Mouse (Mus musculus) intestine, embryonic 15.5 days (tissue): Measurements from ENCODE around the gene Slc26a6. TPM values are rescaled to one million over a fixed set of nuclear protein-coding genes. Genes with fewer than 3 reads are reported as not detected.

Experiments used
- ATAC-seq: fragments of 200-750 bp; cut with Nextera tagmentation; 2 replicates; pipeline ENCODE4 v1.8.0; 2017; ENCODE audit warnings: moderate TSS enrichment, moderate library complexity
- H3K27ac ChIP-seq: fragments of 300-500 bp; sonication (generic); 2 replicates; pipeline ENCODE4 v1.5.1; 2015; ENCODE audit warnings: mild to moderate bottlenecking, inconsistent platforms
- H3K27me3 ChIP-seq: fragments of 300-500 bp; sonication (generic); replicated peaks from 2 replicates; pipeline ENCODE4 v1.6.1; 2015; ENCODE audit warnings: inconsistent platforms
- H3K36me3 ChIP-seq: fragments of 300-500 bp; sonication (generic); 2 replicates; pipeline ENCODE4 v1.6.1; 2015; ENCODE audit warnings: inconsistent platforms
- H3K4me1 ChIP-seq: fragments of 300-500 bp; sonication (generic); replicated peaks from 2 replicates; pipeline ENCODE4 v1.6.1; 2015; ENCODE audit warnings: inconsistent platforms
- H3K4me2 ChIP-seq: fragments of 300-500 bp; sonication (generic); replicated peaks from 2 replicates; pipeline ENCODE4 v1.6.1; 2015; ENCODE audit warnings: mild to moderate bottlenecking, inconsistent platforms
- H3K4me3 ChIP-seq: fragments of 300-500 bp; sonication (generic); replicated peaks from 2 replicates; pipeline ENCODE4 v1.5.1; 2015; ENCODE audit warnings: inconsistent platforms
- H3K9ac ChIP-seq: fragments of 300-500 bp; sonication (generic); 2 replicates; pipeline ENCODE4 v1.6.1; 2015; ENCODE audit warnings: inconsistent platforms
- H3K9me3 ChIP-seq: fragments of 300-500 bp; sonication (generic); 2 replicates; pipeline ENCODE4 v1.6.1; 2016; ENCODE audit warnings: inconsistent platforms
- WGBS: fragments of 180-500 bp; shearing (Covaris S2); methylation state at CpG from one replicate; pipeline ENCODE4 v1.1.7; 2015; 5-methylcytosine and 5-hydroxymethylcytosine counted together
- polyA plus RNA-seq: library from polyadenylated mRNA; unstranded; fragments of >200 nt; fragmentation: Nextera tagmentation; extraction: Ambion mirVana; gene quantifications from 2 replicates; pipeline ENCODE4 v1.2.1, GENCODE M21; 2015

Slc26a6 gene
- polyA plus RNA-seq, 1 experiment from 2014 or later = 36.1 TPM

GRCm38 (mm10) chr9:108824144-108824685 lies 28.9 kb upstream of the Slc26a6 start:
- 5% methylated on average over 25 of the region's 25 CpGs for WGBS
- Histone ChIP-seq H3K4me3 (no peak overlapping the region; the same call in 1 of the 2 replicates), H3K36me3 (no peaks in the 10 kb centered on the region), H3K4me1 (peaks cover 15% of the 10 kb centered on the region), H3K9me3 (no peaks in the 10 kb centered on the region), H3K27me3 (peaks cover 62% of the 10 kb centered on the region), H3K9ac (no peak overlapping the region), H3K4me2 (no peak overlapping the region), H3K27ac (no peak overlapping the region)
- no peak for ATAC-seq

DNA sequence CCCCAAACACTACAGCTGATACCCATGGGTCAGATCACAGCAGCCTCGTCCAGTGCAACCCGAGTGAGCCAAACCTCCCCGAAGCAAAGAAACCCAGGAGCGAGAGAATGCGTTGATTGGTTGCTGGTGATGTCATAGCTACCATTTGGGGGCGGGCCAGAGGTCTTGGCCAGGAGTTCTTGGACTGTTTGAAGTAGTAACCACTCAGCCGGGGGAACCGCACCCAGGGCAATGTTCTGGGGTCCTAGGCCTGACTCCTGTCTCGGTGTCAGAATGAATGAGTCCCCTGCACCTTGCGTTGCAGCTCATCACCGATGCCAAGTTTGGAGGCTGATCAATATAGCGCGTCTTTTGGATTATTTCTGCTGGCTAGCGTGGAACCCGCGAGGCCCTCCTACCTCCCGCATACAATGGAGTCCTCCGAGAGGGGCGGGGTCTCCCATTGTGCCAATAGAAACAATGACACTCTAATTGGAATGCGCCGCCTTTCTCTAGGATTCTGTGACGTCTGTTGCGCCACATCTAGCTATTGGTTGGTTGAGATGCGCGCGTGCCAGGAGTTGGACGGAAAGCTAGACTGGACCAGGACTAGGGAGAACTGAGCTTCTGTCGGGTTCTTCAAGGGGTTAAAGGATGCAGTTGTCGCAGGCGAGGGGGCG lies 28.2 kb upstream of the Slc26a6 start:
- Histone ChIP-seq H3K4me1 (peaks cover 15% of the 10 kb centered on the region), H3K27ac (no peak overlapping the region), H3K36me3 (no peaks in the 10 kb centered on the region), H3K27me3 (peaks cover 68% of the 10 kb centered on the region), H3K4me3 (no peak overlapping the region), H3K9ac (no peak overlapping the region), H3K9me3 (no peaks in the 10 kb centered on the region), H3K4me2 (no peak overlapping the region; the same call in 1 of the 2 replicates)
- peak; percentile 43 for ATAC-seq
- WGBS = 1% methylated on average over 31 of the region's 31 CpGs

GRCm38 (mm10) chr9:108825820-108826699 lies 27.0 kb upstream of the Slc26a6 start, which contains the start of gene Celsr3:
Gene Celsr3 (plus strand): TSS chr9:108826320.
- Histone ChIP-seq H3K4me2 (peak within 1 kb of the TSS; percentile 92), H3K36me3 (no peaks in the 10 kb centered on the region), H3K4me3 (peak within 1 kb of the TSS; percentile 42), H3K9ac (0 out of 2 replicates have a peak within 1 kb of the TSS, but pooled peaks have one; percentile 13), H3K27ac (no peak within 1 kb of the TSS), H3K27me3 (peaks cover 75% of the 10 kb centered on the region), H3K9me3 (no peaks in the 10 kb centered on the region), H3K4me1 (peaks cover 15% of the 10 kb centered on the region)
- WGBS = 3% methylated on average over 61 of the region's 70 CpGs
- ATAC-seq = peak; percentile 52

GRCm38 (mm10) chr9:108826700-108827340 lies 26.3 kb upstream of the Slc26a6 start:
- Histone ChIP-seq H3K27ac (no peak overlapping the region), H3K9ac (0 out of 2 replicates have a peak overlapping the region, but pooled peaks have one; percentile 13), H3K4me1 (peaks cover 22% of the 10 kb centered on the region), H3K4me2 (peak overlapping the region; percentile 92), H3K36me3 (no peaks in the 10 kb centered on the region), H3K9me3 (no peaks in the 10 kb centered on the region), H3K4me3 (peak overlapping the region; percentile 42), H3K27me3 (peaks cover 83% of the 10 kb centered on the region)
- 3% methylated on average over 39 of the region's 39 CpGs for WGBS
- ATAC-seq = peak; percentile 70

- H3K4me3 ChIP-seq = peak overlapping the region; percentile 42
- peak overlapping the region; percentile 92 for H3K4me2 ChIP-seq
- peaks cover 86% of the 10 kb centered on the region for H3K27me3 ChIP-seq
- no peaks in the 10 kb centered on the region for H3K36me3 ChIP-seq
- 9% methylated on average over 34 of the region's 34 CpGs for WGBS
- no peak for ATAC-seq
- H3K4me1 ChIP-seq = peaks cover 25% of the 10 kb centered on the region
- 0 out of 2 replicates have a peak overlapping the region, but pooled peaks have one; percentile 13 for H3K9ac ChIP-seq
- no peaks in the 10 kb centered on the region for H3K9me3 ChIP-seq
- no peak overlapping the region for H3K27ac ChIP-seq
Observed at GRCm38 (mm10) chr9:108827454-108827853, 25.6 kb upstream of the Slc26a6 start.

- Histone ChIP-seq H3K4me3 (peak overlapping the region; percentile 42; the same call in 1 of the 2 replicates), H3K9me3 (no peaks in the 10 kb centered on the region), H3K9ac (no peak overlapping the region), H3K27me3 (peaks cover 90% of the 10 kb centered on the region), H3K4me1 (peaks cover 29% of the 10 kb centered on the region), H3K36me3 (no peaks in the 10 kb centered on the region), H3K4me2 (peak overlapping the region; percentile 92), H3K27ac (no peak overlapping the region)
- no peak for ATAC-seq
- 60% methylated on average over 18 of the region's 18 CpGs for WGBS
Observed at GRCm38 (mm10) chr9:108827906-108828305, 25.2 kb upstream of the Slc26a6 start.

DNA sequence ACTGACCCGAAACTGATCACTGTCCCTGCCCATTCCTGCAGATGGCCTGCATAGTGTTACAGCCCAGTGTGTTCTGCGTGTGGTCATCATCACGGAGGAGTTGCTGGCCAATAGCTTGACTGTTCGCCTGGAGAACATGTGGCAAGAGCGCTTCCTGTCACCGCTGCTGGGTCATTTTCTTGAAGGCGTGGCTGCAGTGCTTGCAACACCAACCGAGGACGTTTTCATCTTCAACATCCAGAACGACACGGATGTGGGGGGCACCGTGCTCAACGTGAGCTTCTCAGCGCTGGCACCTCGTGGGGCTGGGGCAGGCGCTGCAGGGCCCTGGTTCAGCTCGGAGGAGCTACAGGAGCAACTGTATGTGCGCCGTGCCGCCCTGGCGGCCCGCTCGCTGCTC lies 21.4 kb upstream of the Slc26a6 start:
- no peaks in the 10 kb centered on the region for H3K36me3 ChIP-seq
- no peak for ATAC-seq
- no peaks in the 10 kb centered on the region for H3K9me3 ChIP-seq
- peak overlapping the region; percentile 94 for H3K4me2 ChIP-seq
- peaks cover 22% of the 10 kb centered on the region for H3K4me1 ChIP-seq
- peaks cover 60% of the 10 kb centered on the region for H3K27me3 ChIP-seq
- no peak overlapping the region for H3K27ac ChIP-seq
- peak overlapping the region; percentile 51 for H3K4me3 ChIP-seq
- 0 out of 2 replicates have a peak overlapping the region, but pooled peaks have one; percentile 14 for H3K9ac ChIP-seq
- WGBS = 4% methylated on average over 23 of the region's 23 CpGs

DNA sequence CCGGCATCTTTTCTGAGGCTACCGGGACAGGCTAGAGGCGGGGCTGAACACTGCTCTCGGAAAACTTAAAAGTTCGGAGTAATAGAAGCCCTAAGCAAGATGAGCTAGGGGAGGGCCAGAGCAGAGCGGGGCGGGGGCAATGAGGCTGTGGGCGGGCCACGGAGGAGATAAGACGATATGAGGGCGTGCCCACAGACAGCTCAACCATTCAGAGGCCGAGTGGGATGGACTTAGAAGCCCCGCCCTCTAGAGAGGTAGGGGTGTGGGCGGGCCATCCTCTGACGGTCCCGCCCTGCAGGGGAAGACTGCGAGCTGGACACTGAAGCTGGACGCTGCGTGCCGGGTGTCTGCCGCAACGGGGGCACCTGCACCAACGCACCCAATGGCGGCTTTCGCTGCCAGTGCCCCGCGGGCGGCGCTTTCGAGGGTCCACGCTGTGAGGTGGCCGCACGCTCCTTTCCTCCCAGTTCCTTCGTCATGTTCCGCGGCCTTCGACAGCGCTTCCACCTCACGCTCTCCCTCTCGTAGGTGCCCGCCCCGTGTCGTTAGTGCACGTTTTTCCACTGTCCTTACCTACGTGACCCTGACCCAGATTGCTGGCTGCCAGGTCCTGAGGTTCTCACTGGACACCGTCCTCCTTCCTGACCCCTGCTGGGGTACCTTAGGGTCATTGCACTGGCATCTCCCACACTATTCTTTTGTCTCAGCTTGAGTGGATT lies 20.5 kb upstream of the Slc26a6 start:
- WGBS = 3% methylated on average over 46 of the region's 46 CpGs
- Histone ChIP-seq H3K9me3 (no peaks in the 10 kb centered on the region), H3K4me2 (peak overlapping the region; percentile 94), H3K27me3 (peaks cover 52% of the 10 kb centered on the region), H3K27ac (no peak overlapping the region), H3K9ac (peak overlapping the region; percentile 32), H3K36me3 (no peaks in the 10 kb centered on the region), H3K4me3 (peak overlapping the region; percentile 51), H3K4me1 (peaks cover 17% of the 10 kb centered on the region)
- ATAC-seq = peak; percentile 100

- Histone ChIP-seq H3K4me3 (no peak overlapping the region), H3K4me1 (no peaks in the 10 kb centered on the region), H3K27me3 (peaks cover 19% of the 10 kb centered on the region), H3K27ac (no peak overlapping the region), H3K9ac (no peak overlapping the region), H3K9me3 (no peaks in the 10 kb centered on the region), H3K4me2 (peak overlapping the region; percentile 48), H3K36me3 (no peaks in the 10 kb centered on the region)
- peak; percentile 69 for ATAC-seq
- WGBS = 12% methylated on average over 14 of the region's 14 CpGs
Observed at GRCm38 (mm10) chr9:108842989-108843388, 10.1 kb upstream of the Slc26a6 start.

GRCm38 (mm10) chr9:108845390-108845789 lies 7.7 kb upstream of the Slc26a6 start:
- H3K27me3 ChIP-seq = peaks cover 19% of the 10 kb centered on the region
- H3K9ac ChIP-seq = no peak overlapping the region
- ATAC-seq = no peak
- no peak overlapping the region for H3K27ac ChIP-seq
- no peak overlapping the region for H3K4me2 ChIP-seq
- H3K4me3 ChIP-seq = no peak overlapping the region
- no peaks in the 10 kb centered on the region for H3K36me3 ChIP-seq
- no peaks in the 10 kb centered on the region for H3K9me3 ChIP-seq
- no peaks in the 10 kb centered on the region for H3K4me1 ChIP-seq
- WGBS = 63% methylated on average over 5 of the region's 5 CpGs

DNA sequence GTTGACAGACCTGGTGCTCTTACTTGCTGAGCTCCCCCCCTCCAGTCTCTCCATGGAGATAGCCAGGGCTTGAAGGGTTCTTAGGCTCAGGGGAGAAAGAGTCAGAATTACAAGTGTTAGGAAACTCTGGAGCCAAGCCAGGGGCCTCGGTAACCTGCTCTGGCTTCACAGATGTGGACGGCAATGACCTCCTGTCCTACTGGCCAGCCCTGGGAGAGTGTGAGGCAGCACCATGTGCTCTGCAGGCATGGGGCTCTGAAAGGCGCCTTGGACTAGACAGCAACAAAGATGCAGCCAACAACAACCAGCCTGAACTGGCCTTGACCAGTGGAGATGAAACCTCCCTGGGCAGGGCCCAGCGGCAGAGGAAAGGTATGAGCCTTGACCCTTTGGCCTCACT lies 5.7 kb upstream of the Slc26a6 start:
- ATAC-seq = no peak
- 80% methylated on average over 4 of the region's 4 CpGs for WGBS

More for the DNA sequence above, 5.7 kb upstream of the Slc26a6 start:
- H3K9ac ChIP-seq = no peak overlapping the region
- H3K4me2 ChIP-seq = no peak overlapping the region
- no peaks in the 10 kb centered on the region for H3K36me3 ChIP-seq
- no peak overlapping the region for H3K27ac ChIP-seq
- peaks cover 14% of the 10 kb centered on the region for H3K27me3 ChIP-seq
- no peaks in the 10 kb centered on the region for H3K4me1 ChIP-seq
- no peaks in the 10 kb centered on the region for H3K9me3 ChIP-seq
- H3K4me3 ChIP-seq = no peak overlapping the region
